Mouse (Mus musculus): ENCODE results near the gene Clybl. TPM values are rescaled to one million over a fixed set of nuclear protein-coding genes. Genes with fewer than 3 reads are reported as not detected.

Clybl gene
- polyA plus RNA-seq, 1 experiment from 2014 or later = 31.8 TPM

DNA sequence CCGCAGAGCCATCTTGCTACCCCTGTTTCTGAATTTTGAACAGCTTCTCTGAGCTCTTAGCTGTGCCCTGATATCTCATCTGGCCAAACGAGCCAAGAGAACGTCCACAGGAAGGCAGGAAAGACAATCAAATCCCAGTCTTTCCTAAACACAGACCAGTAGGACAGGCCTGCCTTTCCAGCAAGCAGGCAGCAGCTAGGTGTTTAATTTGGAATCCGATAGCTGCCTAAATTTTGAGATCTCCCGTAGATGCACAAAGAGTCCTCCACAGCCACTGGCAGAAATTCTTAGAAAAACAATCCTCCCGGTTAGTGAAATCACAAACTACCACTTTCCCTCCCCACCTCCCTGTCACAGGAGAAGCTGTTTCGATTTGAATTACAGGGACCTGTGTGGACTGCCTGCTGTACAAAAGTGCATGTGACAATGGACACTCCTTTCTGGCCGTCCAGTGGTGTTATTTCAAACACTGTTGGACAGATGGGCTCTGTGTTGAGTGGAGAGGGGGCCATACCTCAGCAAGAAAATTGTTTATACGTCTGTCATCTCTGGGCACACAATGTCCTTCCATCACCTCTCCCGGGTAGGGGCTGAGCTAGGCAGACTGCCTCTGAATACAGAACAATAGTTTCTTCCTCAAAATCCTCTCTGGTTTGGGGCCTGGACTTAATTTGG lies 245.2 kb downstream of the Clybl start:
- no peak for DNase-seq (ENCODE audit: low spot score)
- Histone ChIP-seq H3K4me3 (ENCODE audit: low read depth, low read length) (no peak overlapping the region), H3K9me3 (ENCODE audit: control insufficient read depth, low read length) (no peaks in the 10 kb centered on the region), H3K4me1 (replicated peaks; ENCODE audit: control insufficient read depth, insufficient read depth, low read length) (no peaks in the 10 kb centered on the region), H3K4me2 (ENCODE audit: low read length) (no peak overlapping the region), H3K27me3 (replicated peaks; ENCODE audit: control insufficient read depth, insufficient read depth, low read length) (no peaks in the 10 kb centered on the region), H3K9ac (ENCODE audit: low read length) (no peak overlapping the region), H3K27ac (ENCODE audit: low read depth) (no peak overlapping the region), H3K36me3 (ENCODE audit: control insufficient read depth, insufficient read depth, low read length) (no peaks in the 10 kb centered on the region)
- ATAC-seq (replicated peaks; ENCODE audit: low FRiP score, low TSS enrichment, low read depth) = no peak
- WGBS = 42% methylated on average over 10 of the region's 10 CpGs

DNA sequence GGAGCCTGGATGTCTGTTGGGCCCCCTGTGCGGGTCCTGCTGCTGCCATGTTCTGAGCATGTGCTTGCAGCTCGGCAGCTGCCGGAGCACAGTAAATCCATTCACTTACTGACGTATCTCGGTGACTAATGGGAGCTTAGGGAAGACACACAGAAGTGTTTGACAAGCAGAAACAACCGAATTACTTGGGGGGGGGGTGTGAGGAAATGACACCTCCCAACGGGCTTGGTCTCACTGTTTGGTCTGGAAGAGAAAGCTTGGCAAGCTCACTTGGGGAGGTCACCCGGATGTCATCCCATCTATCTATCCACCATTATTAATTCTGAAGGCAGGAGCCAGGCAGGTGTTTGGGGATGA lies 245.7 kb downstream of the Clybl start:
- Histone ChIP-seq H3K36me3 (ENCODE audit: control insufficient read depth, insufficient read depth, low read length) (no peaks in the 10 kb centered on the region), H3K9ac (ENCODE audit: low read length) (no peak overlapping the region), H3K4me3 (ENCODE audit: low read depth, low read length) (no peak overlapping the region), H3K9me3 (ENCODE audit: control insufficient read depth, low read length) (no peaks in the 10 kb centered on the region), H3K27ac (ENCODE audit: low read depth) (no peak overlapping the region), H3K27me3 (replicated peaks; ENCODE audit: control insufficient read depth, insufficient read depth, low read length) (no peaks in the 10 kb centered on the region), H3K4me1 (replicated peaks; ENCODE audit: control insufficient read depth, insufficient read depth, low read length) (no peaks in the 10 kb centered on the region), H3K4me2 (ENCODE audit: low read length) (no peak overlapping the region)
- ATAC-seq (replicated peaks; ENCODE audit: low FRiP score, low TSS enrichment, low read depth) = no peak
- DNase-seq (ENCODE audit: low spot score) = no peak
- 53% methylated on average over 8 of the region's 8 CpGs for WGBS

DNA sequence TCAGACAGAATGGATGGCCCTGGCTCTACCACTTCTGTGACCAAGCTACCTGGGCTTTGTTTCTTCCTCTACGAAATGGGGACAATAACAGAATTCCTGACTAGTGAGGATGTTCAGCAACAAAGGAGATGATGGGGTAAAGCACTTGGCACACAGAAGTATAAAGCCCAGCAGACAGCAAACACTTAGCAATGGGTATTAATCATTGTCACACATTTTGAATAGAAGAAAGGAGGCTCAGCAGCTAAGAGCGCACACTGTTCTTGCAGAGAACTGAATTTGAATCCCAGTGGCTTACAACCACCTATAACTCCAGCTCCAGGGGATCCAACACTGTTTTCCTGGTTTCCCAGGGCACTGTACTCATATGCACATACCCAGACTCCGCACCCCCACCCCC lies 246.2 kb downstream of the Clybl start:
- H3K4me1 ChIP-seq (replicated peaks; ENCODE audit: control insufficient read depth, insufficient read depth, low read length) = no peaks in the 10 kb centered on the region
- H3K27ac ChIP-seq (ENCODE audit: low read depth) = no peak overlapping the region
- 94% methylated on average over 3 of the region's 3 CpGs for WGBS
- DNase-seq (ENCODE audit: low spot score) (no peak), ATAC-seq (replicated peaks; ENCODE audit: low FRiP score, low TSS enrichment, low read depth) (no peak)
- H3K9me3 ChIP-seq (ENCODE audit: control insufficient read depth, low read length) = no peaks in the 10 kb centered on the region
- H3K27me3 ChIP-seq (replicated peaks; ENCODE audit: control insufficient read depth, insufficient read depth, low read length) = no peaks in the 10 kb centered on the region
- no peak overlapping the region for H3K4me2 ChIP-seq (ENCODE audit: low read length)
- no peaks in the 10 kb centered on the region for H3K36me3 ChIP-seq (ENCODE audit: control insufficient read depth, insufficient read depth, low read length)
- no peak overlapping the region for H3K9ac ChIP-seq (ENCODE audit: low read length)
- no peak overlapping the region for H3K4me3 ChIP-seq (ENCODE audit: low read depth, low read length)

DNA sequence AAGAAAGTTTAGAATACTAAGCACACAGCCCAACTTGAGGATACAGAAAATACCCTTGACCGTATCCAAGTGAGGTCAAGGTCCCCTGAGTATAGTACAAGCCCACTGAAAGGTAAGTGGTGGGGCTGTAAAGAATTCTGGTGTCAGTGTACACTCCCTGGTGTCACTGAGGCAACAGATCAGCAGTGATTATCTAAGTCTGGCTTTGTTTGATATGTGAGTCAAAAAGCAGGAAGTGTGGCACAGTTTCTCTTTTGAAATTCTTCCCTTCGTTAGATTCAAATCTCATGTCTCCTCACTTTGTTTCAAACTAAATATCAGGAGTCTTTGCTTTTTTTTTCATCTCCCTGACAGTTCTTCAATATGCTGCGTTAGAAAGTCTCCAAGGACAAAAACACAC lies 251.1 kb downstream of the Clybl start:
- no peaks in the 10 kb centered on the region for H3K4me1 ChIP-seq (replicated peaks; ENCODE audit: control insufficient read depth, insufficient read depth, low read length)
- H3K9ac ChIP-seq (ENCODE audit: low read length) = no peak overlapping the region
- DNase-seq (ENCODE audit: low spot score) = no peak
- no peak overlapping the region for H3K27ac ChIP-seq (ENCODE audit: low read depth)
- H3K27me3 ChIP-seq (replicated peaks; ENCODE audit: control insufficient read depth, insufficient read depth, low read length) = no peaks in the 10 kb centered on the region
- H3K36me3 ChIP-seq (ENCODE audit: control insufficient read depth, insufficient read depth, low read length) = no peaks in the 10 kb centered on the region
- ATAC-seq (replicated peaks; ENCODE audit: low FRiP score, low TSS enrichment, low read depth) = no peak
- H3K9me3 ChIP-seq (ENCODE audit: control insufficient read depth, low read length) = no peaks in the 10 kb centered on the region
- 70% methylated on average over 3 of the region's 3 CpGs for WGBS
- H3K4me2 ChIP-seq (ENCODE audit: low read length) = no peak overlapping the region
- H3K4me3 ChIP-seq (ENCODE audit: low read depth, low read length) = no peak overlapping the region

DNA sequence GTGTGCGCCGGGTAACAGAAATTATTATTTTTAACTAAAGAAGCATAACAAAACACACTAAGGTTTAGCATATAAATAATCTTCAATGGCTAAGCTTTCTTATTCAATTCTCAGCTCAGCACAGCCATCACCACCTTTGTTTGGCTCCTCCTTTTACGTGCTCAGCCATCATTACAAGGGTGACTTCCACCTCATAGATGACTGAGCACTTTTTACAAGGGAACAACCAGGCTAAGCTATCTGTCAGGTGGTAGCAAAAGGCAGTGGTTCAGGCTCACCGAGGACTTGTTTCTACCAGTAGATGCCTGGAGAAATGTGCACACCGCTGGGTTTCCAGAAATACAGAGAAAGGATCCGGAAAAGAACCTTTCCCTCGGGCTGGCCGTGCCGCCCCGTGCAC lies 252.5 kb downstream of the Clybl start:
- H3K27ac ChIP-seq (ENCODE audit: low read depth) = no peak overlapping the region
- H3K4me3 ChIP-seq (ENCODE audit: low read depth, low read length) = no peak overlapping the region
- no peak overlapping the region for H3K4me2 ChIP-seq (ENCODE audit: low read length)
- H3K9ac ChIP-seq (ENCODE audit: low read length) = no peak overlapping the region
- DNase-seq (ENCODE audit: low spot score) (no peak), ATAC-seq (replicated peaks; ENCODE audit: low FRiP score, low TSS enrichment, low read depth) (no peak)
- 83% methylated on average over 10 of the region's 10 CpGs for WGBS
- H3K36me3 ChIP-seq (ENCODE audit: control insufficient read depth, insufficient read depth, low read length) = no peaks in the 10 kb centered on the region
- H3K27me3 ChIP-seq (replicated peaks; ENCODE audit: control insufficient read depth, insufficient read depth, low read length) = no peaks in the 10 kb centered on the region
- H3K9me3 ChIP-seq (ENCODE audit: control insufficient read depth, low read length) = no peaks in the 10 kb centered on the region
- H3K4me1 ChIP-seq (replicated peaks; ENCODE audit: control insufficient read depth, insufficient read depth, low read length) = no peaks in the 10 kb centered on the region

DNA sequence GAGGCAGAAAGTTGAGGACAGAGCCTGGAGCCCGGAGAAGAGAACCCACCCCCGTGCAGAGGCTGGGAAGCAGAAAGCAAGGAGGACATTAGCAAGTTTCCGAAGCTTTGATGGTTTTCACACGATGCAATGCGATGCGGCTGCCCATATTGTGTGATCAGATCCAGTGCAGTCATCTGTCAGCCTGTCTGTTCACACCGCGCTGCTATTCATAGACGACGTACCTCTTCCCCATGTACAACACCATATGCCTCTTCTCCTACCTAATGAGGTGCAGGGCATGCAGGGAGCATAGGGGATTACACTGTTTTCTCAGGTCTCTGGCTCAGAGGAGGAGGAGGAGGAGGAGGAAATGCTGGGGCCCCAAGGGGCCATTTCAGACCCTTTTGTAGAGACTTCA lies 255.3 kb downstream of the Clybl start:
- no peaks in the 10 kb centered on the region for H3K27me3 ChIP-seq (replicated peaks; ENCODE audit: control insufficient read depth, insufficient read depth, low read length)
- H3K27ac ChIP-seq (ENCODE audit: low read depth) = no peak overlapping the region
- H3K4me1 ChIP-seq (replicated peaks; ENCODE audit: control insufficient read depth, insufficient read depth, low read length) = no peaks in the 10 kb centered on the region
- no peak overlapping the region for H3K9ac ChIP-seq (ENCODE audit: low read length)
- no peaks in the 10 kb centered on the region for H3K36me3 ChIP-seq (ENCODE audit: control insufficient read depth, insufficient read depth, low read length)
- no peak for ATAC-seq (replicated peaks; ENCODE audit: low FRiP score, low TSS enrichment, low read depth)
- H3K4me2 ChIP-seq (ENCODE audit: low read length) = no peak overlapping the region
- no peaks in the 10 kb centered on the region for H3K9me3 ChIP-seq (ENCODE audit: control insufficient read depth, low read length)
- no peak for DNase-seq (ENCODE audit: low spot score)
- H3K4me3 ChIP-seq (ENCODE audit: low read depth, low read length) = no peak overlapping the region
- WGBS = 73% methylated on average over 10 of the region's 10 CpGs

DNA sequence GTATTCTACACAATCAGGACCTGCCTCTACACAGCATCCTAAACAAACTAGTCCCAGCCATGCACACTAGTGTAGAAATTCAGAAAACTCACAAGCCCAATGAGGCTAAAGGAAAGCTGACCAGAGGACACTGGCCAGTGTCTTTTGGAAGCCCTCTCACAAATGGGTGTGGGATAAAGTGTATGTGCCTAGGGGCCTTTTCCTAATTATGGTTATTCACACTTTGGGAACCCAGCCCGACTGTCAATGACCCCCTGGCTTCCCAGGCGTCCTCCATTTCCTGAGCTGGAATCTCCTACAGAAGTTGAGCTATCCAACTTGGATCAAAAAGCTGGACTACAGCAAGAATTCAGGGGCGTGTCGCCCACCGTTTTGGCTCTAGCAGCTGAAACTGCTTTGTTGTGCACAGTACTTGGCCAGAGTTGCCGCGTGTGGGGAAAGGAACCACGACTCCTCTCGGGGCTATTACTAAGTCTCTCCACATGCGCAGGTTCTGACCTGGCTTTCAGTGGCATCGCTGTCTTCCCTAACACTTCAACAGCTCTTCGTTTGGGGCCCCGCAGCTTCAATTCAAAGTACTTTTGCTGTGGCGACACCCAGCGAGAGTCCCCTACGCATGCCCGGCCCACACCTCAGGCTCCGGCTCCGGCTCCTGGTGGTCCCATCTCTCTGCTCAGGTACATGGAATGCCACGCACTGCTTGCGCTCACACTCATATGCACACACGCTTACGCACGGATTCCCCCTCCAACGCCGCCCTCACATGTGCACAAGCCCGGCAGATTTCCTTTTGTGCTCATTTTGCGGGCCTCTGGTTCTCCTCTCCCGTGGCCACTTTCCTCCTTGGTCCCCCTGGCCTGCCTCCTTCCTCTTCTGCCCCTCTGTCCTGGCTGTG lies 268.3 kb downstream of the Clybl start:
- peaks cover 2% of the 10 kb centered on the region; the same call in 1 of the 2 replicates for H3K4me1 ChIP-seq (replicated peaks; ENCODE audit: control insufficient read depth, insufficient read depth, low read length)
- H3K27me3 ChIP-seq (replicated peaks; ENCODE audit: control insufficient read depth, insufficient read depth, low read length) = peaks cover 78% of the 10 kb centered on the region
- H3K4me3 ChIP-seq (ENCODE audit: low read depth, low read length) = 0 out of 2 replicates have a peak overlapping the region, but pooled peaks have one; percentile 23
- H3K36me3 ChIP-seq (ENCODE audit: control insufficient read depth, insufficient read depth, low read length) = no peaks in the 10 kb centered on the region
- DNase-seq (ENCODE audit: low spot score) (no peak), ATAC-seq (replicated peaks; ENCODE audit: low FRiP score, low TSS enrichment, low read depth) (no peak)
- no peak overlapping the region for H3K27ac ChIP-seq (ENCODE audit: low read depth)
- no peaks in the 10 kb centered on the region for H3K9me3 ChIP-seq (ENCODE audit: control insufficient read depth, low read length)
- 4% methylated on average over 29 of the region's 29 CpGs for WGBS
- peak overlapping the region; percentile 46 for H3K4me2 ChIP-seq (ENCODE audit: low read length)
- H3K9ac ChIP-seq (ENCODE audit: low read length) = no peak overlapping the region

DNA sequence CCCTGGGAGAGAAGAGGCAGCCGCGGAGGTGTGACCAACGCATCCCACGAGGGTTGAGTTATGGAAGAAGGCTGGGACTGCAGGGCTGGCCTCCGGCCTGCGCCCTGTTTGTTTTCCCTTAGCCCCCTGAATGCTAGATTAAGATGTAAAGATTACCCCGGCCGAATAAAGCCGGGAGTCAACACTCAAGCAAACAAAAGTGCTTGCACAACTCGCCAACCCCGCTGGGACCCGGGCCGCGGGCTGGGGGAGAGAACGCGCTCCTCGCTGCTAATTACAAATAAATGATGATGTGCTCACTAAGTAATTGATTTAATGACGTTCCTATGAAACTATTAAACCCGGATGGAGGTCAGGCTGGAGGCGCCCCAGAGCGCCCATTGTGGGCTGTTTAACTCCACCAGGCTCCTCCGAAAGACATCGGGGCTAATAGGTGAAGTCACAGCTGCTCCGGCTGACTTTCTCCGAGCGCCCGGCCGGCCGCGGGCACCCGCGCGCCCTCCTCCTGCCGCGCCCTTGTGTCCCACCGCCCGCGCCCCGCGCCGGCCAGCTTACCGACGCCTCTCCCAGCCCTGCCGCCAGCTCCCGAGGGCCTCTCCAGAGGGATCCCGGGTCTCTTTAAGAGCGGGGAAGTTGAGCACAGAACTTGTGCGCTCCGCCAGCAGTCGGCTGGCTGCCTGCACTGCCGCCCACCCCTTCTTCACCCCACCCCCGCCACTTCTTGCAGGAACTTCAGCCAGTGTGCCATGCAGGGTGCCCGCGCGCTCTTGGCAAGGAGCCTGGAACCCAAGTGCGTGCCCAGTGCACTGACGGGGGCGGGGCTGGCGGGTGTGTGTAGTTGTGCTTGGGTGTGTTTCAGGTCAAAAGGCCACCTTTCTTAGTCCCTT lies 269.2 kb downstream of the Clybl start, which contains the start of gene Gm5089:
Gene Gm5089 (minus strand): TSS at position 620 of the 887 bp plus-strand sequence.
- no peak within 1 kb of the TSS for H3K9ac ChIP-seq (ENCODE audit: low read length)
- DNase-seq (ENCODE audit: low spot score) = peak; percentile 70
- WGBS = 2% methylated on average over 59 of the region's 59 CpGs
- H3K27ac ChIP-seq (ENCODE audit: low read depth) = no peak within 1 kb of the TSS
- 0 out of 2 replicates have a peak, but pooled peaks have one; percentile 17 for ATAC-seq (replicated peaks; ENCODE audit: low FRiP score, low TSS enrichment, low read depth)
- H3K4me1 ChIP-seq (replicated peaks; ENCODE audit: control insufficient read depth, insufficient read depth, low read length) = peaks cover 2% of the 10 kb centered on the region; the same call in 1 of the 2 replicates
- H3K4me3 ChIP-seq (ENCODE audit: low read depth, low read length) = peak within 1 kb of the TSS; percentile 23; the same call in 1 of the 2 replicates
- peak within 1 kb of the TSS; percentile 46 for H3K4me2 ChIP-seq (ENCODE audit: low read length)
- H3K9me3 ChIP-seq (ENCODE audit: control insufficient read depth, low read length) = no peaks in the 10 kb centered on the region
- H3K36me3 ChIP-seq (ENCODE audit: control insufficient read depth, insufficient read depth, low read length) = no peaks in the 10 kb centered on the region
- H3K27me3 ChIP-seq (replicated peaks; ENCODE audit: control insufficient read depth, insufficient read depth, low read length) = peaks cover 87% of the 10 kb centered on the region
